Mouse (Mus musculus) erythroblast, embryonic 14.5 days (primary cell): Measurements from ENCODE around the gene Zfp825.
"Not testable (repeated sequence)": the region's sequence is repeated elsewhere in the genome, so short reads cannot be mapped to it uniquely, and the experiment has no call there.

Source experiments
- GATA1 ChIP-seq: IDR thresholded peaks from 2 replicates; pipeline ENCODE4 v1.6.1; 2012; ENCODE audit warnings: low read length, inconsistent platforms, mixed read lengths
- TAL1 ChIP-seq: IDR thresholded peaks from 3 replicates; pipeline ENCODE4 v1.6.1; 2012; ENCODE audit warnings: low read length, inconsistent platforms, mixed read lengths

DNA sequence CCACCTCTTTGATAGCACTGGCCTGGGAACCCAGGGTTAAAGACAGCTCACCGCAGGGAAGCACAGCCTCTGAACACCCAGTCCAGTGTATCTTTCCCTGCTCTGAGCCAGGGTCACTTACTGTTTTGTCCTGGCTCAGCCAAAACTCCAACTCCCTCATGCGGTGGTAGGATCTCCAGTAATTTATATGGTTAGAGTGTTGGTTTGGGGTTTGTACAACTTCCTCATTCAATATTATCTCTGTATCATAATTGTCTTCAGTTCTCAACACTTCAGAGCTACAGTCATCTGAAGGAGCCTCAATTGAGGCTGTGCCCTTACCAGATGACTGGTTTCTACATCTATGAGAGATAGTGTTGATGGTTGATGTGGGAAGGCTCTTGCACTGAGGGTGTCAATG lies 22.3 kb downstream of the Zfp825 start:
- not testable (repeated sequence) for TF ChIP-seq GATA1, TAL1
